Mouse (Mus musculus) heart, adult 2 months (tissue): ENCODE results near the gene Lin54.

Experiments used
- CTCF ChIP-seq: fragments of 200-600 bp; IDR thresholded peaks from 2 replicates; pipeline ENCODE4 v1.8.1; 2022; ENCODE audit warnings: antibody characterized with exemption, mild to moderate bottlenecking, moderate library complexity
- POLR2A ChIP-seq: fragments of 200-500 bp; IDR thresholded peaks from 2 replicates; pipeline ENCODE4 v1.6.1; 2011; ENCODE audit warnings: mild to moderate bottlenecking, low read depth, low read length, control low read depth; ENCODE audit not compliant: insufficient read depth

GRCm38 (mm10) chr5:100524921-100525320 is 24.5 kb upstream of the Lin54 start:
- TF ChIP-seq POLR2A = no peak
- no peak for TF ChIP-seq CTCF
